Mouse (Mus musculus): ENCODE measurements around the gene Llgl2. TPM values are rescaled to one million over a fixed set of nuclear protein-coding genes. Genes with fewer than 3 reads are reported as not detected.
A peak's percentile ranks its signal among the peaks of the same experiment; 100 is the strongest.

Gene Llgl2
- total and polyA plus RNA-seq, 2 experiments from 2014 or later = 0.51 to 0.99 TPM

- Histone ChIP-seq H3K27me3 (ENCODE audit: insufficient read depth, low read length) (no peaks in the 10 kb centered on the region), H3K9ac (replicated peaks; ENCODE audit: low read length, poor library complexity, severe bottlenecking) (peak within 1 kb of the TSS; percentile 77), H3K4me2 (ENCODE audit: low read depth, low read length, poor library complexity, severe bottlenecking) (peak within 1 kb of the TSS; percentile 95), H3K9me3 (ENCODE audit: low read length) (no peaks in the 10 kb centered on the region), H3K4me3 (ENCODE audit: low read depth, low read length) (peak within 1 kb of the TSS; percentile 91), H3K4me1 (ENCODE audit: insufficient read depth, low read length) (no peaks in the 10 kb centered on the region), H3K27ac (ENCODE audit: low read depth, low read length) (peak within 1 kb of the TSS; percentile 63; the same call in 1 of the 2 replicates), H3K36me3 (ENCODE audit: insufficient read depth, low read length) (peaks cover 2% of the 10 kb centered on the region)
- under 1% methylated on average over 72 of the region's 84 CpGs for WGBS
- peak; percentile 71 for ATAC-seq (ENCODE audit: low FRiP score)
- no peak for TF ChIP-seq CTCF (IDR thresholded peaks at IDR 0.05)
- peak; percentile 76 for DNase-seq (ENCODE audit: low spot score)
These were observed 9.0 kb upstream of the Llgl2 start, which contains the start of gene Tsen54 for GRCm38 (mm10) chr11:115814605-115815450. TSS of gene Tsen54 (plus strand) at chr11:115814724.

DNA sequence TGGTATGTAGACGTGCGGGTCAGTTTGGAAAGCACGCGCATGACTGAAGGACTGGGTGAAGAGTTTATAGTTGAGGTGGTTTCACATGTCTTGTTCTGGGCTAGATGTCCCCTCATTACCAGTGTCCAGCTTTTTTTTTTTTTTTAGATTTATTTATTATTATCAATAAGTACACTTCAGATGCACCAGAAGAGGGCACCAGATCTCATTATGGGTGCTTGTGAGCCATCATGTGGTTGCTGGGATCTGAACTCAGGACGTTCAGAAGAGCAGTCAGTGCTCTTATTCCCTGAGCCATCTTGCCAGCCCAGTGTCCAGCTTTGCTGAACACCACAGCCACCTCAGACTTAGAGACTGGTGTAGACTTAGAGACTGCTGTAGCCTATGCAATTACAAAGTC is 6.5 kb upstream of the Llgl2 start:
- H3K4me1 ChIP-seq (ENCODE audit: insufficient read depth, low read length) = no peaks in the 10 kb centered on the region
- H3K4me2 ChIP-seq (ENCODE audit: low read depth, low read length, poor library complexity, severe bottlenecking) = no peak overlapping the region
- no peak overlapping the region for H3K9ac ChIP-seq (replicated peaks; ENCODE audit: low read length, poor library complexity, severe bottlenecking)
- peak; percentile 39; the same call in 1 of the 2 replicates for TF ChIP-seq CTCF (IDR thresholded peaks at IDR 0.05)
- ATAC-seq (ENCODE audit: low FRiP score) (no peak), DNase-seq (ENCODE audit: low spot score) (no peak)
- peaks cover 22% of the 10 kb centered on the region for H3K36me3 ChIP-seq (ENCODE audit: insufficient read depth, low read length)
- no peaks in the 10 kb centered on the region for H3K27me3 ChIP-seq (ENCODE audit: insufficient read depth, low read length)
- WGBS = 89% methylated on average over 5 of the region's 5 CpGs
- H3K9me3 ChIP-seq (ENCODE audit: low read length) = no peaks in the 10 kb centered on the region
- no peak overlapping the region for H3K27ac ChIP-seq (ENCODE audit: low read depth, low read length)
- H3K4me3 ChIP-seq (ENCODE audit: low read depth, low read length) = no peak overlapping the region

DNA sequence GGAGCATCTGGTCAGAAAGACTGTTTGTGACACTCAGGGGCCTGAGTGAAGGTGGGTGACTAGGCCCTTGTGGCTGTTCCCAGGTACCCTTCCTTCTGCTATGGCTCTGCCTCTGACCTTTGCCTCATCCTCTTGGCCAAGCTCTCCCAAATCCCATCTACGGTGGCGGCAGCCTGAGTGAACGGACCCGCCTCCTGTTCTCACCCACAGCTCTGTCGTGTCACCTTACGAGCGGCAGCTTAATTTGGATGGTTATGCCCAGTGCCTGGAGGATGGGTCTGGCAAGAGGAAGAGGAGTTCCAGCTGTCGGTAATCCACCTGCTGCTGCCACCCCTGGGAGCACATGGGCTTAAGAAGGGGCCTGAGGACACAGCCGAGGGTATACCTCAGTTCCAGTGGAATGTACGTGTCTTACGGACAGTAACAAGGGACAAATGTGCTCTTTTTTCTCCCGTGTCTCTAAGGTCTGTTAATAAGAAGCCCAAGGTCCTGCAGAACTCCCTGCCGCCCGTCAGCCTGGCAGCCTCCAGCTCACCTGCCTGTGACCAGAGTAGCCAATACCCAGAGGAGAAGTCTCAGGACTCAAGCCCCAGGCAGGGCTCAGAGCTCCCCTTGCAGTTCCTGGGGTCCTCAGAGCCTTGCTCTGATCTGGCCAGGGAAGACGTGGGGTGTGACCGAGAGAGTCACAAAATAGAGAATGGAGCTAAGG is 3.8 kb upstream of the Llgl2 start:
- Histone ChIP-seq H3K4me1 (ENCODE audit: insufficient read depth, low read length) (peaks cover 5% of the 10 kb centered on the region; the same call in 1 of the 2 replicates), H3K9ac (replicated peaks; ENCODE audit: low read length, poor library complexity, severe bottlenecking) (no peak overlapping the region), H3K27me3 (ENCODE audit: insufficient read depth, low read length) (peaks cover 7% of the 10 kb centered on the region; the same call in 1 of the 2 replicates), H3K4me2 (ENCODE audit: low read depth, low read length, poor library complexity, severe bottlenecking) (no peak overlapping the region), H3K36me3 (ENCODE audit: insufficient read depth, low read length) (peaks cover 27% of the 10 kb centered on the region), H3K4me3 (ENCODE audit: low read depth, low read length) (no peak overlapping the region), H3K9me3 (ENCODE audit: low read length) (no peaks in the 10 kb centered on the region), H3K27ac (ENCODE audit: low read depth, low read length) (no peak overlapping the region)
- ATAC-seq (ENCODE audit: low FRiP score) (no peak), DNase-seq (ENCODE audit: low spot score) (no peak)
- WGBS = 90% methylated on average over 16 of the region's 16 CpGs
- no peak for TF ChIP-seq CTCF (IDR thresholded peaks at IDR 0.05)

- H3K4me1 ChIP-seq (ENCODE audit: insufficient read depth, low read length) = peaks cover 5% of the 10 kb centered on the region; the same call in 1 of the 2 replicates
- H3K4me3 ChIP-seq (ENCODE audit: low read depth, low read length) = no peak overlapping the region
- H3K27me3 ChIP-seq (ENCODE audit: insufficient read depth, low read length) = peaks cover 15% of the 10 kb centered on the region; the same call in 1 of the 2 replicates
- H3K9ac ChIP-seq (replicated peaks; ENCODE audit: low read length, poor library complexity, severe bottlenecking) = no peak overlapping the region
- TF ChIP-seq CTCF (IDR thresholded peaks at IDR 0.05) = no peak
- no peaks in the 10 kb centered on the region for H3K9me3 ChIP-seq (ENCODE audit: low read length)
- no peak for ATAC-seq (ENCODE audit: low FRiP score)
- H3K4me2 ChIP-seq (ENCODE audit: low read depth, low read length, poor library complexity, severe bottlenecking) = no peak overlapping the region
- H3K36me3 ChIP-seq (ENCODE audit: insufficient read depth, low read length) = peaks cover 27% of the 10 kb centered on the region
- WGBS = 82% methylated on average over 4 of the region's 4 CpGs
- no peak for DNase-seq (ENCODE audit: low spot score)
- no peak overlapping the region for H3K27ac ChIP-seq (ENCODE audit: low read depth, low read length)
These were observed 2.8 kb upstream of the Llgl2 start for GRCm38 (mm10) chr11:115821001-115821400.

- no peak overlapping the region for H3K9ac ChIP-seq (replicated peaks; ENCODE audit: low read length, poor library complexity, severe bottlenecking)
- peaks cover 24% of the 10 kb centered on the region for H3K36me3 ChIP-seq (ENCODE audit: insufficient read depth, low read length)
- no peak overlapping the region for H3K27ac ChIP-seq (ENCODE audit: low read depth, low read length)
- DNase-seq (ENCODE audit: low spot score) = no peak
- 19% methylated on average over 11 of the region's 11 CpGs for WGBS
- peaks cover 5% of the 10 kb centered on the region; the same call in 1 of the 2 replicates for H3K4me1 ChIP-seq (ENCODE audit: insufficient read depth, low read length)
- H3K9me3 ChIP-seq (ENCODE audit: low read length) = no peaks in the 10 kb centered on the region
- H3K4me2 ChIP-seq (ENCODE audit: low read depth, low read length, poor library complexity, severe bottlenecking) = peak overlapping the region; percentile 93
- H3K27me3 ChIP-seq (ENCODE audit: insufficient read depth, low read length) = peaks cover 16% of the 10 kb centered on the region; the same call in 1 of the 2 replicates
- ATAC-seq (ENCODE audit: low FRiP score) = no peak
- TF ChIP-seq CTCF (IDR thresholded peaks at IDR 0.05) = no peak
- H3K4me3 ChIP-seq (ENCODE audit: low read depth, low read length) = 0 out of 2 replicates have a peak overlapping the region, but pooled peaks have one; percentile 50
These were observed 964 bp downstream of the Llgl2 start for GRCm38 (mm10) chr11:115824813-115825212.
